Mouse (Mus musculus) limb, embryonic 15.5 days (tissue): Measurements from ENCODE around the gene Efnb3. TPM values are rescaled to one million over a fixed set of nuclear protein-coding genes. Genes with fewer than 3 reads are reported as not detected.
A peak's percentile ranks its signal among the peaks of the same experiment; 100 is the strongest.

ENCODE experiments used
- ATAC-seq: fragments of 200-750 bp; cut with Nextera tagmentation; 2 replicates; pipeline ENCODE4 v1.8.0; 2017; ENCODE audit warnings: low read depth, moderate TSS enrichment; ENCODE audit not compliant: insufficient number of reproducible peaks, low FRiP score, low TSS enrichment
- H3K27ac ChIP-seq: fragments of 300-500 bp; sonication (generic); 2 replicates; pipeline ENCODE4 v1.5.1; 2015; ENCODE audit warnings: moderate library complexity, mild to moderate bottlenecking, inconsistent platforms
- H3K27me3 ChIP-seq: fragments of 300-500 bp; sonication (generic); 2 replicates; pipeline ENCODE4 v1.6.1; 2015; ENCODE audit warnings: inconsistent platforms
- H3K36me3 ChIP-seq: fragments of 300-500 bp; sonication (generic); 2 replicates; pipeline ENCODE4 v1.6.1; 2015; ENCODE audit warnings: inconsistent platforms
- H3K4me1 ChIP-seq: fragments of 300-500 bp; sonication (generic); 2 replicates; pipeline ENCODE4 v1.6.1; 2015; ENCODE audit warnings: inconsistent platforms
- H3K4me2 ChIP-seq: fragments of 300-500 bp; sonication (generic); 2 replicates; pipeline ENCODE4 v1.6.1; 2015; ENCODE audit warnings: mild to moderate bottlenecking, inconsistent platforms
- H3K4me3 ChIP-seq: fragments of 300-500 bp; sonication (generic); 2 replicates; pipeline ENCODE4 v1.5.1; 2015; ENCODE audit warnings: mild to moderate bottlenecking, inconsistent platforms
- H3K9ac ChIP-seq: fragments of 300-500 bp; sonication (generic); 2 replicates; pipeline ENCODE4 v1.6.1; 2015; ENCODE audit warnings: inconsistent platforms
- H3K9me3 ChIP-seq: fragments of 300-500 bp; sonication (generic); 2 replicates; pipeline ENCODE4 v1.6.1; 2016; ENCODE audit warnings: inconsistent platforms
- WGBS: fragments of 180-500 bp; shearing (Covaris S2); methylation state at CpG from one replicate; pipeline ENCODE4 v1.1.7; 2015; 5-methylcytosine and 5-hydroxymethylcytosine counted together
- polyA plus RNA-seq: library from polyadenylated mRNA; unstranded; fragments of >200 nt; fragmentation: Nextera tagmentation; extraction: Ambion mirVana; gene quantifications from 2 replicates; pipeline ENCODE4 v1.2.1, GENCODE M21; 2015

Efnb3 gene
- polyA plus RNA-seq, 1 experiment from 2014 or later = 33.2 TPM

DNA sequence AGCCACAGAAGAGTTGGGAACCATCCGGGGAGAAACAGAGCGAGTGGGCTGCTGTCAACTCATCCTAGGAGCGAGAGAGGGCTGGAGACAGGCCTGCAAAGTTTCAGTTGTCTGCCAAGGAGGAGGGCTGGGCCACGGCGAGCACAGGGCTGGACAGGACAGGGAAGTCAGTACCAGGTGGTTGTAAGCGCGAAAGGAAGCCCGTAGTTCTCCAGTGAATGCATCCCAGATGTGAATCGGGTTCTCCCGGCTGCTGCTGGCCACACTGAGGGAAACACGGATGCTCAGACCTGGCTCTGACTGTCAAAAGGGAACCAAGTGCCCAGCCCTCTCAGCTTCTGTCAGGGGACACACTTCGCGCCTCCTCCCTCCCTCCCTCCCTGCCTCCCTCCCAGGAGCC, 3.4 kb upstream of the Efnb3 start:
- Histone ChIP-seq H3K27ac (no peak overlapping the region), H3K4me3 (no peak overlapping the region), H3K4me2 (no peak overlapping the region), H3K27me3 (no peaks in the 10 kb centered on the region), H3K36me3 (peaks cover 38% of the 10 kb centered on the region), H3K4me1 (peaks cover 45% of the 10 kb centered on the region), H3K9me3 (no peaks in the 10 kb centered on the region), H3K9ac (no peak overlapping the region)
- WGBS = 50% methylated on average over 13 of the region's 13 CpGs
- ATAC-seq = no peak

GRCm38 (mm10) chr11:69560896-69561854, 1.2 kb upstream of the Efnb3 start:
- H3K36me3 ChIP-seq = peaks cover 24% of the 10 kb centered on the region
- peak; percentile 19; the same call in 1 of the 2 replicates for ATAC-seq

GRCm38 (mm10) chr11:69559183-69559582, 822 bp downstream of the Efnb3 start:
- H3K27me3 ChIP-seq = no peaks in the 10 kb centered on the region
- H3K4me2 ChIP-seq = peak overlapping the region; percentile 77
- H3K9ac ChIP-seq = peak overlapping the region; percentile 74; the same call in 1 of the 2 replicates
- no peaks in the 10 kb centered on the region for H3K9me3 ChIP-seq
- peaks cover 21% of the 10 kb centered on the region for H3K36me3 ChIP-seq
- H3K4me1 ChIP-seq = peaks cover 55% of the 10 kb centered on the region
- H3K4me3 ChIP-seq = peak overlapping the region; percentile 62
- 10% methylated on average over 5 of the region's 5 CpGs for WGBS
- ATAC-seq = no peak
- peak overlapping the region; percentile 82 for H3K27ac ChIP-seq

More at GRCm38 (mm10) chr11:69560896-69561854, 1.2 kb upstream of the Efnb3 start:
- no peaks in the 10 kb centered on the region for H3K9me3 ChIP-seq
- H3K27me3 ChIP-seq = no peaks in the 10 kb centered on the region
- peak overlapping the region; percentile 77 for H3K4me2 ChIP-seq
- H3K4me3 ChIP-seq = peak overlapping the region; percentile 62
- 25% methylated on average over 16 of the region's 16 CpGs for whole genome bisulfite sequencing
- H3K9ac ChIP-seq = no peak overlapping the region
- peaks cover 59% of the 10 kb centered on the region for H3K4me1 ChIP-seq
- peak overlapping the region; percentile 82 for H3K27ac ChIP-seq

DNA sequence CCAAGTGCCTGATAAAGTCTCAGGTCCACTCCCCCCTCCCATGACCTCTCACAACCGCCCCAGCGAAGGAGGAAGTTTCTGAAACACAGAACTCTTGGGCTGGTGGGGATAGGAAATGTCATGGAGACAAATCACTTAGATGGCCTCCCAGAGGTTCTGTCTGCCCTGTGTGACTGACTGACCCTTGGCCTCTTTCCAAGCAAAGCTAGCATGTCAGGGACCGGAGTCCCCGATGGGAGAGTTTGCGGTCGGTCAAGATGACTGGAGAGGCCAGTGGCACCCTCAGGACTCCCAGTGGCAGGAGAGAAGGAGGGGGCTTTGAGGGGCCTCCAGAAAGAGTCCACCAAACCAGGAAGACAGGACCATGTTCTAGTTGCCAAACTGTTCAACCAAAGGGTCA, 1.2 kb downstream of the Efnb3 start:
- Histone ChIP-seq H3K4me3 (peak overlapping the region; percentile 62), H3K9me3 (no peaks in the 10 kb centered on the region), H3K27me3 (no peaks in the 10 kb centered on the region), H3K4me1 (peaks cover 55% of the 10 kb centered on the region), H3K9ac (0 out of 2 replicates have a peak overlapping the region, but pooled peaks have one; percentile 74), H3K27ac (no peak overlapping the region), H3K4me2 (peak overlapping the region; percentile 77), H3K36me3 (peaks cover 18% of the 10 kb centered on the region)
- WGBS = 39% methylated on average over 6 of the region's 6 CpGs
- no peak for ATAC-seq

GRCm38 (mm10) chr11:69557381-69557958, 2.5 kb downstream of the Efnb3 start:
- H3K4me3 ChIP-seq = no peak overlapping the region
- no peak overlapping the region for H3K9ac ChIP-seq
- peaks cover 53% of the 10 kb centered on the region for H3K4me1 ChIP-seq
- 35% methylated on average over 14 of the region's 14 CpGs for WGBS
- H3K27ac ChIP-seq = no peak overlapping the region
- H3K27me3 ChIP-seq = no peaks in the 10 kb centered on the region
- H3K9me3 ChIP-seq = no peaks in the 10 kb centered on the region
- ATAC-seq = no peak
- H3K36me3 ChIP-seq = peaks cover 9% of the 10 kb centered on the region
- 0 out of 2 replicates have a peak overlapping the region, but pooled peaks have one; percentile 3 for H3K4me2 ChIP-seq

DNA sequence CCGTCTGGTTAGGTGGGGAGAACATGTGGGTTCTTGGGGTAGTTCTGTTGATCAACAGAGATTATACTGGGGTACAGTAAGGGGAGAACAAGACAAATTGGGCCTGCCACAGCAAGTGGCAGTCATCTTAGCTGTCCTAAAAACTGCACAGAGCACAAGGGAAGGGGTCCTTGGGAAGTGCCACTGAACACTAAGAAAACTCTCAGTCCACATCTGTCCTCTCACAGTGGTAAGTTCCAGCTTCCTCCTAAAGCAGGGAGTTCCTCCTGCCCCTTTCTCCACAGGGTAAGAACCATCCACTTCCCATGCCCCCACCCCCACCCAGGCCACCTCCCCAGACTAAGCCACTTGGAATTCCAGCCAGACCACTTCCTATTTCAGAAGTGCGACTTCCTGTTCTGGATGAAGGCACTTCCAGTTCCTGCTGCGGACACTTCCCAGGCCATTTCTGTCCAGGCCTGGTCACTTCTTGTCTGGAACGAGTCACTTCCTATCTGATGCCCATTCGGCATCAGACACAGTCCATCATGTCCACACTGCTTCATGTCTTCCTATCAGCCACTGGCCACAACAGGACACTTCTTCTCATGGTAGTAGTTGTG, 5.4 kb downstream of the Efnb3 start:
- Histone ChIP-seq H3K4me1 (peaks cover 33% of the 10 kb centered on the region), H3K9me3 (no peaks in the 10 kb centered on the region), H3K4me3 (no peak overlapping the region), H3K36me3 (no peaks in the 10 kb centered on the region), H3K27me3 (no peaks in the 10 kb centered on the region), H3K27ac (no peak overlapping the region), H3K4me2 (no peak overlapping the region), H3K9ac (no peak overlapping the region)
- WGBS = 77% methylated on average over 5 of the region's 5 CpGs
- no peak for ATAC-seq

DNA sequence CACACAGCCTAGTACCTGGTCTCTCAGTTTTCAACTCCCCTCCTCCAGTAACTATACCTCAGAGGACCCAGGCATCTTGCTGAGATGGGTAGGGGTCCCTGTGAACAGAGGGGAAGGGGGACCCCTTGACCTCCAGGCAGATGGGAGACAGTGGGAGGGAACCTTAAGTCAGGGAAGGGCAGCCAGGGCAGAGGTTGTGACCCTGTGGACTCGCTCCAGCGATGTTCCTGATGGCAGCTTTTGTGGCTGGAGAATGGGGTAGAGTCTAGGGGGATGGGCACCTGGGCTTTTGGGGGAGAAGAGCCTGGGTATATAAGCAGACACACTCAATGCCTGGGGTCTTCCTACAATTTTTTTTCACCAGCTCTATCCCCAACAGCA, 6.7 kb downstream of the Efnb3 start:
- 15% methylated on average over 2 of the region's 2 CpGs for WGBS
- Histone ChIP-seq H3K4me1 (peaks cover 24% of the 10 kb centered on the region), H3K4me2 (no peak overlapping the region), H3K27ac (no peak overlapping the region), H3K36me3 (no peaks in the 10 kb centered on the region), H3K9ac (no peak overlapping the region), H3K4me3 (no peak overlapping the region), H3K27me3 (no peaks in the 10 kb centered on the region), H3K9me3 (no peaks in the 10 kb centered on the region)
- ATAC-seq = no peak

DNA sequence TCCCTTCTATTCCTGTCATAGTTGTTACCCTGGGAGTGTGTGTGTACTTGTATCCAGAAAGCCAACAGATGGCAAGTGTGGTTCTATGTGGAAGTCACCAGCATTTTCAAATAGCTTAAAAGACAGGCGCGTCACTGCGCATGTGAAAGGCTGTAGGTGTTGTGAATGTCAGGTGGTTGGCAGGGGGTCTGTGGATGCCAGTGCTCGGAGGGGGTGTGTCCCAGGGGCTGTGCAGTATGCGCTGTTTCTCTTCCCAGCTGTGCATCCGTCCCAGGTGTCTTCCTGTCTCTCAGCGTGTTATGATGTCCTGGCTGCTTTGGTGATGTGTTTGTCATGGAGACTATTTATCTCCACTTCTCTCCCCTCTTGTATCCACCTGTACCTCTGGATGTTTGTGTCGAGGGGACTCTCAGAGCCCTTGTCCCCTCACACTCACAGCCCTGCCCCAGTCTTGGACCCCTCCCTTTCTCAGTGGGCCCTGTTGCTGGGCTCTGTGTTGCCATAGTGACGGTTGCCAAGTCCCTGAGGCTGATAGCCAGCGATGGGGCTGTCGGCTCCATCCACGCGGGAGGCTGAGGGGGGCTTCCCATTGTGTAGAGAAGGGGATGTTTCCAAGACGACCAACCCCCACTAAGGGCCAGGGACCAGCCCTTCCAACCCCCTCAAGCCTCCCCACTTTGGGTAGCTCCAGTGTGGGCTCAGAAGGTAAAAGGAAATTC, 7.2 kb downstream of the Efnb3 start:
- Histone ChIP-seq H3K27me3 (no peaks in the 10 kb centered on the region), H3K9me3 (no peaks in the 10 kb centered on the region), H3K4me1 (peaks cover 22% of the 10 kb centered on the region), H3K4me2 (no peak overlapping the region), H3K36me3 (no peaks in the 10 kb centered on the region), H3K27ac (no peak overlapping the region), H3K9ac (no peak overlapping the region), H3K4me3 (no peak overlapping the region)
- WGBS = 27% methylated on average over 14 of the region's 14 CpGs
- ATAC-seq = no peak

DNA sequence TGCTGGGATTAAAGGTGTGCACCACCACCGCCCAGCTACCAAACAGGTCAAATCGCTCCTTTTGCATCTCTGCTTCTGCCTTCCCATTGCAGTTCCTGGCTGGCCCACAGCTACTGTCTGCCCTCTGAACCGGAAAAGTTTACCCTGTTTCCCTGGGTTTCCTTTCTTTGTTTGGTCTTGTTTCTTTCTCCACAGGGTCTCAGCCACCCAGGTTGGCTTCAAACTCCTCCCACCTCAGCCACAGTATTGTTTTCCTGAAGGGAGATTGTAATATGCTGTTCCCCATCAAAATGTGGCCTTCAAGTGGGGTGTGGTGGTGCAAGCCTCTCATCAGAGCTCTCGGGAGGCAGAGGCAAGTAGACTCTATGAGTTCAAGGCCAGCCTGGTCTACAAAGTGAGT, 8.7 kb downstream of the Efnb3 start:
- Histone ChIP-seq H3K9me3 (no peaks in the 10 kb centered on the region), H3K4me3 (no peak overlapping the region), H3K9ac (no peak overlapping the region), H3K4me1 (peaks cover 26% of the 10 kb centered on the region), H3K4me2 (no peak overlapping the region), H3K27me3 (no peaks in the 10 kb centered on the region), H3K36me3 (no peaks in the 10 kb centered on the region), H3K27ac (no peak overlapping the region)
- WGBS = 82% methylated on average over 4 of the region's 4 CpGs
- ATAC-seq = no peak

GRCm38 (mm10) chr11:69549060-69549656, 10.8 kb downstream of the Efnb3 start, which contains the start of gene Dnah2:
TSS of gene Dnah2 (minus strand) at chr11:69549110.
- Histone ChIP-seq H3K4me2 (no peak within 1 kb of the TSS), H3K9ac (peak within 1 kb of the TSS; percentile 2; the same call in 1 of the 2 replicates), H3K36me3 (no peaks in the 10 kb centered on the region), H3K4me1 (peaks cover 33% of the 10 kb centered on the region), H3K27ac (no peak within 1 kb of the TSS), H3K27me3 (no peaks in the 10 kb centered on the region), H3K4me3 (no peak within 1 kb of the TSS), H3K9me3 (no peaks in the 10 kb centered on the region)
- no peak for ATAC-seq
- WGBS = 34% methylated on average over 12 of the region's 12 CpGs

GRCm38 (mm10) chr11:69547071-69547470, 12.9 kb downstream of the Efnb3 start:
- Histone ChIP-seq H3K4me1 (peaks cover 27% of the 10 kb centered on the region), H3K4me2 (peak overlapping the region; percentile 92), H3K9me3 (no peaks in the 10 kb centered on the region), H3K9ac (peak overlapping the region; percentile 57), H3K36me3 (no peaks in the 10 kb centered on the region), H3K27me3 (no peaks in the 10 kb centered on the region), H3K4me3 (peak overlapping the region; percentile 54), H3K27ac (peak overlapping the region; percentile 89)
- ATAC-seq = no peak
- whole genome bisulfite sequencing = 5% methylated on average over 15 of the region's 15 CpGs
